Mouse (Mus musculus) T-helper 2 cell (primary cell): ENCODE results near the gene Hoxc8.

ENCODE experiments used
- in situ Hi-C: fragments of 300-600 bp; cut with MboI, MseI; formaldehyde crosslinking; loops from one replicate; pipeline ENCODE4 v1.15.1; 2025; ENCODE audit warnings: high pct_unique_total_duplicates

The Hoxc8 gene

DNA sequence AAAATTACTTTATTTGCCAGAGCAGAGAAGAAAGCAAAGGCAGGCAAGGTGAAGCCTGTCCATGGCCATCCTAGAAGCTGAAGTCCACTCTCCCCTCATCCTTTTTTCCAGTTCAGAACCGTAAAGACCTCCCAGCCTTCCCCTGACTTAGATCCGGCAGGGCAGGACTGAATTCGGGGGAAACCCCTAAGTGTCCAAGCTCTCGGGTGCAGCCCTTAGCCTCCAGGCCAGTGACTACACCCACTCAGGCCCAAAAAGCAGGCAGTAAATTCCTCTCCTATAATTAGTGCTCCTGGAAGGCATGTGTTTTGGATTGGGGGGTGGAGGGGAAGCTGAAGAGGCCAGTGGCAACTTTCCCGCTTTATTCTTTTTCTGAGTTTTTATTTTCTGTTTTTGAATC is 15.4 kb downstream of the Hoxc8 start:
- in situ Hi-C loops = no loop called here

DNA sequence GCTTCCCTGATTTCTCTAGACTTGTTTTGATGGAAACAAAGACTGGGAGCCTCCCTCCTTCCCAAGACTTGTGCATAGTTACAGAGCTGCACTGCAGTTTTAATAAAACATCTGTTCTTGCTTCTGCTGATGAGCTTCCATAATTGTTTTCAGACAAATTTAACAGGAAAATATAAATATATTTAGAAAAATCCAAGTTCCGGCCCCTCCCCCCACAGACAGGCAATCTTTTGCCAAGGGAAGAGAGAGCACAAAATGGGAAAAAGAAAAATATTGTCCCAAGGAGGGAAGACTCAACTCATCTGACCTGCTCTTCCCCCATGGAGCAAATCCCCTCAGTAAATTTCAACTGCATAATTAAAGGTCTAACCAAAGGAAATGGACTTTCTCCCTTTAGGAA is 15.9 kb downstream of the Hoxc8 start:
- in situ Hi-C loops = no loop called here

DNA sequence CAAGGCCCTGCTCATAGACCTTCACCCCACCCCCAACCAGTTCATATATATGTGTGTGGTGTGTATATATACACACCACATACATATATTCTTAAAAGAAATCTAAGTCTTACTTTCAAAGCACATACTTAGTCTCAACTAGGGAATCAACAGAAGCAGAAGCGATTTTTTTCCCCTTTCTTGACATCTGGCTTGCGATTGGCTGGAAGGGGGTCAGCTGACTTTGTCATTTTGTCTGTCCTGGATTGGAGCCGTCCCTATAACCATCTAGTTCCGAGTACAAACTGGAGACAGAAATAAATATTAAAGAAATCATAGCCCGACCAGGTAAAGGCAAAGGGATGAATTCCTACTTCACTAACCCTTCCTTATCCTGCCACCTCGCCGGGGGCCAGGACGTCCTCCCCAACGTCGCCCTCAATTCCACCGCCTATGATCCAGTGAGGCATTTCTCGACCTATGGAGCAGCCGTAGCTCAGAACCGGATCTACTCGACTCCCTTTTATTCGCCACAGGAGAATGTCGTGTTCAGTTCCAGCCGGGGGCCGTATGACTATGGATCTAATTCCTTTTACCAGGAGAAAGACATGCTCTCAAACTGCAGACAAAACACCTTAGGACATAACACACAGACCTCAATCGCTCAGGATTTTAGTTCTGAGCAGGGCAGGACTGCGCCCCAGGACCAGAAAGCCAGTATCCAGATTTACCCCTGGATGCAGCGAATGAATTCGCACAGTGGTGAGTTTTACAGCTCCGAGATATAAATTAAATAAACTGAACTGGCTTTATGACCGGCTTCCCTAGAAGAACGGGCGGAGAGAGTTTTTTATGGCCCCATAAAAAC is 19.1 kb downstream of the Hoxc8 start:
- in situ Hi-C loops = no loop called here

DNA sequence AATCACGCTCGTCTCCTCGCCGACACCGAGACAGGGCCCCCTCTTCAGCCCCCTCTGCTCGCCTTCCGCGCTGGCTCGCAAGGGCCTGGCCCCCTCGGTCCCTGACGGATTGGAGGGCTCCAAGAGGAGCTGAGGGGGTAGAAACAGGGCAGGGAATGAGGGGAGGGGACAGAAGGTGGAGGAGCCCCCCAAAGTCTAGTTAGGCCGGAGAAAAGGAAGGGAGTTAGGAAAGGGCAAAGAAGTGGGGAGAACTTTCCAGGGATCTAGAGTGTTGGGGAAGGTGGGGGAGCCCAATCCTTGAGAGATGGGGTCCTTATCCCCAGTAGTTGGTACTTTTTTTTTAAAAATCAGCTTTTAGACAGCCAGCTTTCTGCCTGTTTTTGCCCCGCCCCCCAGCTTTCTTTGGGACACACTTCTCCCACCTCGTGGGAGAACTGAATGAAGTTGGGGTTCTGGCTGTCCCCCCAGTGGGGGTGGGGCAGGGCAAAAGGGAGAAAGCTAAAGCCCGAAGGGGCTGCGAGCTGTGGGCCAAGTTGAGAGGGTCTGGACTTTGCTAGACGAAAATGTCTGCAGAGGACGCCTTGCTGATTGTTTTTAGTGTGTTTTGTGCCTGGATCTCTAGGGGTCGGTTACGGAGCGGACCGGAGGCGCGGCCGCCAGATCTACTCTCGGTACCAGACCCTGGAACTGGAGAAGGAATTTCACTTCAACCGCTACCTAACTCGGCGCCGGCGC is 19.9 kb downstream of the Hoxc8 start:
- in situ Hi-C loops = no loop called here

DNA sequence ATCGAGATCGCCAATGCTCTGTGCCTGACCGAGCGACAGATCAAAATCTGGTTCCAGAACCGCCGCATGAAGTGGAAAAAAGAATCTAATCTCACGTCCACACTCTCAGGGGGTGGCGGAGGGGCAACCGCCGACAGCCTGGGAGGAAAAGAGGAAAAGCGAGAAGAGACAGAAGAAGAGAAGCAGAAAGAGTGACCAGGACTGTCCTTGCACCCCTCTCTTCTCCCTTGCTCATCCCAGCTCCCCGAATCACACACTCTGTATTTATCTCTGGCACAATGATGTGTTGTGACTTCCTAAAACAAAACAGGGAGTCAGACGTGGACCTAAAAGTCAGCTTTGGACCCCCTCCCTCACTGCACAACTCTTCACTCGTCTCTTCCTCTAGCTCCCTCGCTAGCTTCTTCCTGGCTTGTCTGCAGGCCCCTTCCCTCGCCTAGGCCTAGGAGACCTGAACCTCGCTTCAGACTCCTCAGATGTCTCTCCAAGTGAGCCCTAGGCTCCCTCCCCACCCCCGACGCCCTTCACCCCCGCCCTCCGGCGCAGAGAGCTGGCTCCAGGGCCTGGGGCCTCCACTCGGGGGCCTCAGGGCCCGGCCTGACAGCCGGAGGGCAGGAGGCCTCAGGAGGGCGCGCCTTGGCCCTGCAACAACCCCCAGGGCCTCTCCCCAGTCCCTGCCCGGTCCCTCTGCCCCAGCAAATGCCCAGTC is 20.6 kb downstream of the Hoxc8 start:
- in situ Hi-C loops = no loop called here

DNA sequence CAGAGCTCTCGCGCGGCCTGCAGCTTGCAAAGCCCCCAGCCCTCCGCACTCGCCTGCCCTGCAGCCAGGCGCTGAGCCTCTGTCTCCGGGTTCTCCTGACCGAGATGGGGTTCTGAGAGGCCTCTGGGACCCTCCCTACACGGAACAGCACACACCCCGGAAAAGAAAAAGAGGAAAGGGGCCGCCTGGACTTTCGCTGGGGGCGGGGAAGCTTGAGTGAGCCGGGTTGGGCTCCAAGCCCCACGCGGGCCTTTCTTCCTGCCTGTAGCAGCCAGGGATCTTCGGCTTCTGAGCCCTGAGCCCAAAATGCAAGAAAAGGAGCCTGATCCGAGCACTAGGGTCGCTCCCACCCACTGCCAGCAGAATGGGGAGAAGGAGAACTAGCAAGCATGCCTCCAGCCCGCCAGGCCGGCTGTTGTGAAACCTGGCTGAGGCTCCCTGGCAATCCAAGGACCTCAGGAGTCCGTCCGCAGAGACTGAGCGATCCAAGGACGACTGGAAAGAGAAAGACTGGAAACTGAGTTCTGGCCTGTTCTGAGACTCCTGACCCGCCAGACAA is 21.6 kb downstream of the Hoxc8 start:
- in situ Hi-C loops = no loop called here

DNA sequence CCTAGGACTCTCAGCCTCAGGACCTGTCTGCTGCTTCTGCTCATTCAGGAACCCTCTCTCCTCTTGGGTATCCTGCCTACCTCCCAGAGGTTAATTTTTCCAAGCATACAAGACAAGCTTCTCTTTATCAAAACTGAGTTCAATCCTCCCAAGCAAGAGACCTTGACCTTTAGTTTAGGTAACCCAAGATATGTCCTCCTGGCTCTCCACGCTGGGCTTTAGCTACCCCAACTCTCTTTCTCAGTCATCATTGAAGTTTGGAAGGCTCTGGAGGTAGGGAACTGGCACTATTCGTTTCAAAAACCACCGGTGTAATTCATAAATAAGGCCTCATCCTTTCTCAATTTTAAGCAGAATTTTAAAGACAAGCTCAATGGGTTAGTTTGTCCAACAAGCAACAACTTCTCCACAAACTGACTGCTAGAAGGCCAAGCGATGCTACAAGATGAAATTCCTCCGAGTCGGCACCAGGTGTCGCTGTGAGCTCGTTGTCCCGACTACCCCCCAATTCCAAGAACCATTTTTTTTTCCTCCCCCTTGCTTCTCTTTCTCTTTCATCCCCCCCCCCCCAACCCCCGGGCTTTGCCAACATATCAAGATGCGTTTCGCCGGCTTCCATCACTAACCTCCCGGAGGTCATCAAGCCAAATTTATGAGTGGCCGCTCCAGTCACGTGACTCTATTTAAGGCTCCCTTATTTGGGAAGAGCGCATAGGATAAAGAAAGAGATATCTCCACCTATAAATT is 23.0 kb downstream of the Hoxc8 start:
- in situ Hi-C loops = no loop called here

DNA sequence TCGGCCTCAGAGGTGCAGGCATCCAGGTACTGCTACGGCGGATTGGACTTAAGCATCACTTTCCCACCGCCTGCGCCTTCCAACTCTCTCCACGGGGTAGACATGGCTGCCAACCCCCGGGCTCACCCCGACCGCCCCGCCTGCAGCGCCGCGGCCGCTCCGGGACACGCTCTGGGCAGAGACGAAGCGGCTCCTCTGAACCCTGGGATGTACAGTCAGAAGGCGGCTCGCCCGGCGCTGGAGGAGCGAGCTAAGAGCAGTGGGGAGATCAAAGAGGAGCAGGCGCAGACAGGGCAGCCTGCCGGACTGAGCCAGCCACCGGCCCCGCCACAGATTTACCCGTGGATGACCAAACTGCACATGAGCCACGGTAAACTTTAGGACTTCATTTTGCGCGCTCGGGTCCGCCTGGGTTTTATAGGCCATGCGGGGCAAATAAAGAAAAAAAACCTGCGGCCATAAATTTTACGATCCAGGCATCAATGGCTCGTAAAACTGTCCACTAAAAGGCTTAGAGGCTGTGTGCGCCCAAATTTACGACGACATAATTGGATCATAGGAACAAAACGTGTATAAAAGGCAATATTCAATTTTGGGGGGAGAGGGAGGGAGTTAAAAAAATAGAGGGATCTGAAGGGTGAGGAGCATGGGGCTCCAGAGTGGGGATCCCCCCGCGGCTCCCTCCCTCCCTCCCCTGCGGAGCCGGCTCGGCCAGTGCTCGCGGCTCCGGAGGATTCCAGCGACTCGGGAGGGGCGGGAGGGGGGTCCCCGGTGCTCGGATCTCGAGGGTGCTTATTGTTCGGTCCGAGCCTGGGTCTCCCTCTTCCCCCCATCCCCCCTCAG is 24.0 kb downstream of the Hoxc8 start:
- in situ Hi-C loops = no loop called here

DNA sequence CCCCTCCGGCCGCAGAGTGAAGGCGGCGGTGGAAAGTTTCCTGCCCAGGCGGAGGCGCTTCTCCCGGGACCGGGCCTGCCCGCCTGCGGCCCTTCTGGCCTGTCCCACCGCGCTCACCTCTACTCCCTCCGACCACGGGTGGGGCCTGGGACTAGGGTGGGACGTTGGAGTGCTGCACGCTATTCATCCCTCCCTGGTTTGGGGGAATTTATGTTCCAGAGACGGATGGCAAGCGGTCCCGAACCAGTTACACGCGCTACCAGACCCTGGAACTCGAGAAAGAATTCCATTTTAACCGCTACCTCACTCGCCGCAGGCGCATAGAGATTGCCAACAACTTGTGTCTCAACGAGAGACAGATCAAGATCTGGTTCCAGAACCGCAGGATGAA is 24.6 kb downstream of the Hoxc8 start:
- in situ Hi-C loops = no loop called here

DNA sequence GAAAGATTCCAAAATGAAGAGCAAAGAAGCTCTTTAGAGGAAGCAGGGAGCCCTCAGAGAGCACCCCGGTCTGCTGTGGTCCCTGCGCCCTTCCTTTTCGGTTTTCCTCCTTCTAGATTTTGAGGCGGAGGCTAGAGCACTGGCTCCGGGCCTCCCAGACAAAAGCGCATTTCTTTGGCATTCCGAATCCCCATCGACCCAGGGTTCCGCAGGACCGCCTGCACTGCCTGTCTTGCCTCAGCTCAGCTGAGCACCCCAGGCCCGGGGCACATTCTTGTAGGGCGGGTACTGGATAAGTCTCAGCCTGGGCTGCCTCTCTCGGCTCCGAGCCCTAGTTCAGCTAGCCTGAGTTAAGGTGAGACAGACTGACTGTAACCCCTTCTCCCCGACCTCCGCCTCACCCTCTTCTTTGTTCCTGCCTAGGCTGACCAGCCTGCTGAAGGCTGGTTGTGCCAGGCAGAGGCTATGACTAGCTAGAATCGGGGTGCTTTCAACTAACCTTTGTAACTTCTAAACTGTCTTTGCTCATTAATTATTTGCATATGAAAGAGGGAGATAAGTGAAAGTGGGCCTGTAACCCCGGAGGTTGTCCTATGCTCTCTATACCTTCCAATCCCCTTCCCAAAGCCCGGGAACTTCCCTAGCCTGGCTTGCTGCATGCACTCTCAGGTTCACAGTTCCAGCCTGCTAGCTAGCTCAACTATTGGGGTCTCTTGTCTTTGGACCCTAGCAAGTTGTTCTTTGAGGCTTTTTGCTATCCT is 25.2 kb downstream of the Hoxc8 start:
- in situ Hi-C loops = no loop called here

DNA sequence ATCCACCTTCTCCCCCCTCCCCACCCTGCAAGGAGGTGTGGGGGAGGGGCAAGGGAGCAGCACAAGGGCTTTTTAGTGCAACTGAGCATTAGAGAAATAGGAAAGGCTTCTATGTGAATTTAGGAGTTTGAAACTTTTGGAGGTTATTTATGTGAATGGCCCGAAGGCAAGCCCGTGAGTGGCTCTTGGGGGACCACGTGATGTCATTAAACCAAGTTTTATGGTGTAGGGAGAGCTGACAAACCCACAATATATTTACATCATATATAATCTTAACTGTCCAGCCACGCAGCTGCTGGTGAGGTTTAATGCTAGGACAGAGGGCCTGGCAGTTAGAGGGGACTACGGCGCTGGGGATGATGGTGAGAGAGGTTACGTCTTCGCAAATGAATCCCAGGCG is 28.2 kb downstream of the Hoxc8 start, which contains the start of gene Hoxc4:
Hoxc4 (plus strand) TSS at position 299 of the 400 bp plus-strand sequence.
- in situ Hi-C loops = no loop called here

DNA sequence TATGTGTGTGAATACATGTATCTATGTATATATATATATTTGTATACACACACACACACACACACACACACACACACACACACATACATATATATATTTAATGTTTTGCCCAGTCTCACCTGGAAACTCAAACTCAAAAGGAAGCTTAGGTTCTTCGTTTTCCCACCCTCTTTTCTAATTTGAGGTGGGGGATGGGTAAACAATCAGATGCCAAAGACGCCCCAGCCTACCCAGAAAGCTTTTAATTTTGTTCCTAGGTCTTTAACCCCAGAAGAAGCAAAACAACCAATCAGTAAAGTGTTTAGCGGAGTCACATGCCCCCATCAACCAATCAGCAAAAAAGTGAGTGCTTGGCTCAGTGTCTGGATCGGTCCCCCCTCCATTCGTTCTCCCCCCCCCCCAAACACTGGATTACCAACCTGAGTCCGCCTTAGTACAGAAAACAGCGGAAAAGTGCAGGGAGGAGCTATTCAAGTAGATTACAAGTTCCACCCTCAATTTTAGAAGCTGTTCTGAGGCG is 30.6 kb downstream of the Hoxc8 start:
- in situ Hi-C loops = no loop called here

DNA sequence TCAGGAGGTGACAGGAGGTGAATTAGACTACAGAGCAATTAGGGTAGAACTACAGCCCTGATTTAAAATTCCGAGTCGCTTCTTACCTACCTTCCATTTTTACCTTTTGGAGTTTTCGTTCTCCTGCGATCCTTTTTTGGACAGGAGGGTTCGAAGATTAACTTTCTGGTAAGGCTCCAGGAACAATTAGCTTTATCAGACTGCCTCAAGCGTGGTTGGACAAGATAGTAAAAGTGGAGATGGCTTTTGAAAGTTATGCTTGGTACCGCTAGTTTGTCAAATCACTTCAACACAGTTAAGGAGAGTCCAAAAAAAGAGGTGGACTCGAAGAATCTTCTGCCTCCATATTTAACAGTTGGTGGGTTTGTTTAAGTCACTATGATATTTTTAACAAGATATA is 31.1 kb downstream of the Hoxc8 start:
- in situ Hi-C loops = no loop called here

DNA sequence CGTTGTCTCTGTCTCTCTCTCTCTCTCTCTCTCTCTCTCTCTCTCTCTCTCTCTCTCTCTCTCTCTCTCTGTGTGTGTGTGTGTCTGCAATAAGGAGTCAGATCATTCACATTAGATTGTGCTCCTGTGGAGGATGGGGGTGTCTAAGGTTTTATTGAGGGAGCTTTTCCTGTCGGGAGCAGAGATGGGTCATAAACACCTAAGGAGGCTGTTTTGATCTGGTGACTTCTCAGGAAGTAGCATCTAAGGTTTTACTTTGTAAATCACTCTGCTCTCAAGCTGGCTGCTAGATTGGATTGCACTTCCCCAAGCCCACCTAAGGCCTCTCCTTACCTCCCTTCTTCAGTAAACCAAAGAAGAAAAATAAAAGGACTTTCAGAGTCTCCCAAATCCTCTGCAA is 33.7 kb downstream of the Hoxc8 start:
- in situ Hi-C loops = no loop called here

DNA sequence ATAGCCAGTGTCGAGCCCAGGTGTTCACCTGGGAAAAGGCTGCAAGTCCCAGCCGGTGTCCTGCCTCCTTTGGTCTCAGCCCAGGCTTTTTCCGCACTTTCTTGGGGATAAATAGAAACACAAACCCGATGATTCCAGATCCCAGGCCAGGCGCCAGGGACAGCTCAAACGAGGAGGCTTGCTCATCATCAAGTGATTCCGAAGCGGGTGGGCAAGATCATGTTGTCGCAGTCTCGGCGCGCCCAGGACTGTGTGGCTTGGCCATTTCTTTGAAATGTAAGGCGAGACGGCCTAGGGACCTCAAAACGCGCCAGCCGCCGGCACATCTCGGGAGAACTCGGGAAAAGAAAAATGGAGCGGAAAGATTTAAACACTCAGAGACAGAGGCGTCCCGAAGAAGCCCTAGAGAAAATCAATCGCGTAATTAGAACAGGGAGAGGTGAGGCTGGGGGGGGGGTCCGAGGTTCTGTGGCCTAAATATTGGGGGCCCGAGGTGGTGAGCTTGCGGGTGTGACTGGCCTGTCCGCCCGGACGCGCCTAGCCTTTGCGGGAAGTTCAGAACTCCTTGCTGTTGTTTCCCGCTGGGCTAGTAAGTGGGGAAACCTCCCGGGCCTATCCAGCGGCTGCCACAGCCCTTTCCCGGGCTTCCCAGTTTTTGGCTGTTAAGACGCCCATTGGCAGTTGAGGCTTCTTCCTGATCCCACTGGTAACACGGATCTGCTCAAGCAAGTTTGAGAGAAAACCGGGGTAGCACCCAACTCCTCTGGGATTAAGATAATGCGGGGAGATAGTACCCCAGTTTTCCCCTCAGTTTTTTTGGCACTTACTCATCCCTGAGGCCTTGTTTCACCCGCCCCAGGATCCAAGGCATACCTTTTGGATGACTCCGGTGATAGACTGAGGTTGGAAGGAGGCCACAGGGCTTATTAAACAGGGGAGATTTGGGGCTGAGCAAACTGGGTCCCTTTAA is 37.1 kb downstream of the Hoxc8 start:
- in situ Hi-C loops = loop anchor here (5.0 kb wide), 1 partner anchor 35 kb away; no protein-coding TSS in a partner anchor

DNA sequence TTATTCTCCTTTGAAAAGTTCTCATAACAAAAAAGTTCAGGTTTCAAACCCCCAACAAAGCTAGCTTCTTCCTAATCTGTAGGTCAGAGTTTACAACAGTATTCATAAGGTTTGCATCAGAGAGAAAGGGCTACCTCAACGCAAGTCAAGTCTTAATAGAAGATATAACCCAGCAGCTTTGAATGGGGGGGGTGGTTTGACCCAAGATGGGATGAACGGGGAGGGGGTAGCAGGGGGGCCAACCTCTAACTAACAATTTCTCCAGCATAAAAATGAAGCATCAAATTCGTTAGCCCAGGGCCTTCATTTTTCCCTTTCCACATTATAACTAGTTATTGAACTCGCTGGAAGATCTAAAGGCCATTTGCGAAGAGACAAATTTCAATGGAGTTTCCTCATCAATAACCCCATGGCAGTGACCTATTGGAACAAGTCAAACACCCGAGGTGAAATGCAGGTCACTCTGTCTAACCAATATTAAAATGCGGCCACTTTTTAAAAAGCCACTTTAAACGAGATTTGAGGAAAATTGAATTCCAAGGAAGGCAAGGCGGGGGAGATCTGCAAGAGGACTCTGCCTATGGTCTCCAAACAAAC is 38.6 kb downstream of the Hoxc8 start:
- in situ Hi-C loops = loop anchor here (5.0 kb wide), 1 partner anchor 33 kb away; no protein-coding TSS in a partner anchor

DNA sequence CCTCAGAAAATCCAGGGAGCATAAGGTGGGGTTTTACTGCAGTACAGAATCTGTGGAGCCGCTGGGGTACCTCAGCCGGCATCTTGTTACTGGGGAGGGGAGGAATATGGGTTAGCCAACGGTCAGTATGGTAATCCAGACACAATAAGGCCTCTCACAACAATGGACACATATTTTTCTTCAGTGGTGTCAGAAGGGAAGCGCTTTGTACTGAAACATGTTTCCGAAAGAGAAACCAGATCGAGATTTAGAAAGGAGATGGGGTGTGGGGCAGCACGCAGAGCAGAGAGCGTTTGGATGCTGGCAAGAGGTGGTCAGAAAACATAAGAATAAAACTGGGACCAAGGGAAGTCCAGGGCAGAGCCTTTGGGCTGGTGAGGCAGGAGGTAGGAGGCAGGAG is 39.7 kb downstream of the Hoxc8 start:
- in situ Hi-C loops = no loop called here

DNA sequence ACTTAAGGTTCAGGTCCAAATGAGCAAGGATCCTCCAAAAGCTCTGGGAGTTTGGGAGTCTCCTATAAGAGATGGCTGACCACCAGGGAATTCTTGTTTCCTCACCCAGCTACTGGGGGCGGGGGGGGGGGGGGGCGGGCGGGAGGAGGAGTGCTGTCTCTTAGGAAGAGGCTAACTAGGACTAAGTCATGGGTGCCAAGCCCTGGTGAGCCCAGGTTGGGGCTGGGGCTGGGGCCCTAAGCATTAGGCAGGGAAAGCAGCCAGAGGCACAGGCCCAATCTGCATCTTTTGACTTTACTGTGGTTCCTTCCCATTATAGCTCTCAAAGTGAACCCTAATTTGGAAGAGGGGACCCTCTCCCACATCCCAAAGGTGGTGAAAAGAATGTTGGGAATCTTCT is 41.8 kb downstream of the Hoxc8 start:
- in situ Hi-C loops = no loop called here
